Mouse (Mus musculus) C2C12 (cell line): ENCODE data around the gene Ttc23. TPM values are rescaled to one million over a fixed set of nuclear protein-coding genes. Genes with fewer than 3 reads are reported as not detected.

Experiments
- H3K27me3 ChIP-seq: one replicate; pipeline ENCODE4 v1.6.1; 2011; ENCODE audit not compliant: control insufficient read depth, insufficient read depth, insufficient read length
- H3K36me3 ChIP-seq: one replicate; pipeline ENCODE4 v1.6.1; 2011; ENCODE audit not compliant: control insufficient read depth, insufficient read depth
- H3K4me3 ChIP-seq: one replicate; pipeline ENCODE4 v1.5.1; 2011; ENCODE audit warnings: mild to moderate bottlenecking, control low read depth; ENCODE audit not compliant: poor library complexity, insufficient read depth, severe bottlenecking
- H3K79me2 ChIP-seq: one replicate; pipeline ENCODE4 v1.6.1; 2011; ENCODE audit not compliant: control insufficient read depth, insufficient read depth
- H3K79me3 ChIP-seq: one replicate; pipeline ENCODE4 v1.6.1; 2011; ENCODE audit warnings: low read depth, control low read depth
- H3ac ChIP-seq: one replicate; pipeline ENCODE3; 2011; ENCODE audit warnings: low read depth; ENCODE audit not compliant: control insufficient read depth, insufficient read length
- CEBPB ChIP-seq: IDR thresholded peaks from one replicate; pipeline ENCODE4 v1.6.1; 2011; ENCODE audit warnings: low read depth, mild to moderate bottlenecking, control low read depth, moderate library complexity
- CTCF ChIP-seq: IDR thresholded peaks from one replicate; pipeline ENCODE4 v1.5.1; 2011; ENCODE audit not compliant: control insufficient read depth, insufficient read depth, insufficient read length
- FOSL1 ChIP-seq: IDR thresholded peaks from one replicate; pipeline ENCODE4 v1.8.0; 2011; ENCODE audit warnings: mild to moderate bottlenecking, low read length; ENCODE audit not compliant: poor library complexity, insufficient read depth, severe bottlenecking
- MAX ChIP-seq: IDR thresholded peaks from one replicate; pipeline ENCODE4 v1.6.1; 2011; ENCODE audit warnings: mild to moderate bottlenecking, control low read depth
- MYOD1 ChIP-seq: IDR thresholded peaks from one replicate; pipeline ENCODE4 v1.6.1; 2011; ENCODE audit warnings: low read depth; ENCODE audit not compliant: control insufficient read depth, insufficient read length
- MYOG ChIP-seq: IDR thresholded peaks from one replicate; pipeline ENCODE4 v1.6.1; 2011; ENCODE audit not compliant: control insufficient read depth, insufficient read length; ENCODE audit errors: extremely low read depth
- USF1 ChIP-seq: IDR thresholded peaks from one replicate; pipeline ENCODE4 v1.6.1; 2011; ENCODE audit warnings: low read depth, mild to moderate bottlenecking, control low read depth, moderate library complexity
- polyA plus RNA-seq: library from polyadenylated mRNA; unstranded; fragments of >200 nt; fragmentation: generic; extraction: Trizol; gene quantifications from one replicate; pipeline ENCODE4 v1.2.1, GENCODE M21; 2012; ENCODE audit warnings: missing spikeins

Gene Ttc23
- polyA plus RNA-seq, 1 experiment, result 7.2 TPM

DNA sequence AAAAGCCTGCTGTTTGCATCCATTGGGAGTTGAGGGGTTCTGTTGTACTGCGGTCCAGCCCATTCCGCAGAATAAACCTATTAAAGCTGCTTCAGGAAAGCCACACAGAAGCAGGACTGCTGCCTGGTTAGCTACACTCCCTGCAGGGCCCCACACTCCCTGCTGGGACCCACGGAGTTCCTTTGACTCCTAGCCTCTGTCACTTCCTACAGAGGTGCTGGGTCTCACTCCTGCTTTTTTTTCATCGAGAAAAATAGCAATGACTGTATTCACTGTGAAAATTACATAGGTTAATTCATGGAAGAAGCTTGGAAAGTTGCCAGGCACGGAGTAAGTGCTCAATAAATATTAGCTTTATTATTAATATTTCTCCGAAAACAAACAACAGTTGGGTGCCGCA, 146.2 kb downstream of the Ttc23 start:
- TF ChIP-seq FOSL1 (no peak), MYOG (no peak), CTCF (no peak), USF1 (no peak), CEBPB (no peak), MYOD1 (no peak), MAX (no peak)
- Histone ChIP-seq H3K36me3 (no peaks in the 10 kb centered on the region), H3K27me3 (peaks cover 26% of the 10 kb centered on the region), H3K79me3 (no peaks in the 10 kb centered on the region), H3ac (no peak overlapping the region), H3K4me3 (no peak overlapping the region), H3K79me2 (no peaks in the 10 kb centered on the region)

- Histone ChIP-seq H3K27me3 (peaks cover 7% of the 10 kb centered on the region), H3K4me3 (no peak overlapping the region), H3K79me2 (no peaks in the 10 kb centered on the region), H3ac (no peak overlapping the region), H3K79me3 (no peaks in the 10 kb centered on the region), H3K36me3 (no peaks in the 10 kb centered on the region)
- TF ChIP-seq FOSL1, result no peak
- TF ChIP-seq MAX, result no peak
- TF ChIP-seq CEBPB, result no peak
- no peak for TF ChIP-seq MYOD1
- TF ChIP-seq MYOG, result no peak
- no peak for TF ChIP-seq CTCF
- no peak for TF ChIP-seq USF1
These were observed 149.9 kb downstream of the Ttc23 start for GRCm38 (mm10) chr7:67797065-67797464.

DNA sequence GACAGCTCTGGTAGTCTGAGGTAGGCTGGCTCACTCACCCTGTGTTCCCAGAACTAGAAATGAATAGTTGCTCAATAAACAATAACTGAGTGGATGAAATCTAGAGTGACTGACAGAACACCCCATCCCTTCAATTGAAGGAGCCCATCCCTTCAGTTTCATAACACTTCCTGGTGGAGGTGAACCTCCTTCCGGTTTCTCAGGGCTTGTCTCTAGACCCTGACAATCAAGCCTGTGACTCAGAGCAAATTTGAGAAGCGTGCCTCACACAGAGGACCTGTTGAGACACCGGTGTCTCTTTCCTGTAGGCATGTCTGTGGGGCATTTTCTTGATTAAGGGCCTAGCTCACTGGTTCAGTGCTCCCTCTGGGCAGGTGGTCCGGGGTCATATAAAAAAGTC, 151.3 kb downstream of the Ttc23 start:
- Histone ChIP-seq H3K4me3 (no peak overlapping the region), H3ac (no peak overlapping the region), H3K27me3 (peaks cover 4% of the 10 kb centered on the region), H3K36me3 (no peaks in the 10 kb centered on the region), H3K79me2 (no peaks in the 10 kb centered on the region), H3K79me3 (no peaks in the 10 kb centered on the region)
- no peak for TF ChIP-seq CTCF
- TF ChIP-seq FOSL1, result no peak

GRCm38 (mm10) chr7:67800547-67800946, 153.3 kb downstream of the Ttc23 start:
- Histone ChIP-seq H3K79me2 (no peaks in the 10 kb centered on the region), H3K79me3 (no peaks in the 10 kb centered on the region), H3ac (no peak overlapping the region), H3K4me3 (no peak overlapping the region), H3K36me3 (no peaks in the 10 kb centered on the region), H3K27me3 (peaks cover 5% of the 10 kb centered on the region)
- TF ChIP-seq CEBPB, result no peak
- no peak for TF ChIP-seq USF1
- TF ChIP-seq MAX, result no peak
- no peak for TF ChIP-seq FOSL1
- TF ChIP-seq MYOD1, result no peak
- no peak for TF ChIP-seq MYOG
- TF ChIP-seq CTCF, result no peak

DNA sequence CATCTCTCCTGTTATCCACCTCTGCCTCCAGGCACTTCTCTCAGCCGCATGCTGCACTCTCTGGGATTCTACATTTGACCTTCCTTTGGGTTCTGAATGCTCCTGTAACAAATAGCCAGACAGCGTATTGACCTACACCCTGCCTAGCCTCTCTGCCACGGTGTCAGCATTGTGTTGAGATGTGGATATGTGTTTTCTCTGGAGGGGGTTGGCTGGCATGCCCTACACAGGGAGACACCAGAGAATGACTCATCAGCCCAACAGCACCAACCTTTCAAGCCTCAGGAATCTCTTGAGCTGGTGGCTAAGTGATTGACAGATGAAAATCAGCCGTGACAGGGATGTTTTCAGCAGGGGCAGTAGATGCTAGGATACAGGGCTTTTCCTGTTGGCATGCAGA, 153.8 kb downstream of the Ttc23 start:
- TF ChIP-seq MYOG, result no peak
- no peak for TF ChIP-seq CEBPB
- TF ChIP-seq CTCF, result no peak
- TF ChIP-seq MYOD1, result no peak
- no peak for TF ChIP-seq MAX
- TF ChIP-seq FOSL1, result no peak
- TF ChIP-seq USF1, result no peak
- H3ac ChIP-seq, result no peak overlapping the region
- no peaks in the 10 kb centered on the region for H3K79me2 ChIP-seq
- H3K27me3 ChIP-seq, result peaks cover 7% of the 10 kb centered on the region
- H3K79me3 ChIP-seq, result no peaks in the 10 kb centered on the region
- no peaks in the 10 kb centered on the region for H3K36me3 ChIP-seq
- H3K4me3 ChIP-seq, result no peak overlapping the region
